Mouse (Mus musculus) liver, embryonic 14.5 days (tissue): Measurements from ENCODE around the gene Mbnl2. TPM values are rescaled to one million over a fixed set of nuclear protein-coding genes. Genes with fewer than 3 reads are reported as not detected.

Experiments used
- ATAC-seq: fragments of 200-750 bp; cut with Nextera tagmentation; 2 replicates; pipeline ENCODE4 v1.8.0; 2017; ENCODE audit warnings: moderate number of reproducible peaks, mild to moderate bottlenecking, moderate library complexity; ENCODE audit not compliant: insufficient read depth
- DNase-seq, 3 experiments: peaks; one replicate each; pipeline ENCODE4 v3.0.0-alpha.2; 2012 to 2013; ENCODE audit warnings: low read depth in 3 of 3, low spot score in 3 of 3
- H3K27ac ChIP-seq: fragments of 300-500 bp; sonication (generic); 2 replicates; pipeline ENCODE4 v1.5.1; 2014; ENCODE audit warnings: moderate library complexity, mild to moderate bottlenecking, control low read depth, inconsistent platforms
- H3K27me3 ChIP-seq: fragments of 300-500 bp; sonication (generic); 2 replicates; pipeline ENCODE4 v1.6.1; 2014; ENCODE audit warnings: mild to moderate bottlenecking, low read length, moderate library complexity; ENCODE audit not compliant: control insufficient read depth, insufficient read depth
- H3K36me3 ChIP-seq: fragments of 300-500 bp; sonication (generic); replicated peaks from 2 replicates; pipeline ENCODE4 v1.6.1; 2014; ENCODE audit warnings: low read depth; ENCODE audit not compliant: control insufficient read depth, insufficient read depth
- H3K4me1 ChIP-seq, 2 experiments: fragments of 200-500 bp in 1 of 2; fragments of 300-500 bp in 1 of 2; sonication (generic) in 1 of 2; replicated peaks; 2 replicates each; pipeline ENCODE4 v1.6.1; 2012 to 2014; ENCODE audit warnings: antibody characterized with exemption in 1 of 2, inconsistent platforms in 1 of 2, low read length in 1 of 2; ENCODE audit not compliant: control insufficient read depth in 2 of 2, insufficient read depth in 2 of 2
- H3K4me2 ChIP-seq: fragments of 300-500 bp; sonication (generic); 2 replicates; pipeline ENCODE4 v1.6.1; 2014; ENCODE audit warnings: low read depth, mild to moderate bottlenecking, control low read depth, moderate library complexity
- H3K4me3 ChIP-seq, 2 experiments: fragments of 200-500 bp in 1 of 2; fragments of 300-500 bp in 1 of 2; sonication (generic) in 1 of 2; 2 replicates each; pipeline ENCODE4 v1.5.1; 2012 to 2014; ENCODE audit warnings: low read depth in 2 of 2, low read length in 2 of 2, mild to moderate bottlenecking in 2 of 2, control low read depth in 1 of 2, inconsistent platforms in 1 of 2, moderate library complexity in 1 of 2; ENCODE audit not compliant: insufficient read depth in 1 of 2
- H3K9ac ChIP-seq: fragments of 300-500 bp; sonication (generic); replicated peaks from 2 replicates; pipeline ENCODE4 v1.6.1; 2014; ENCODE audit warnings: mild to moderate bottlenecking, control low read depth, moderate library complexity
- H3K9me3 ChIP-seq: fragments of 300-500 bp; sonication (generic); 2 replicates; pipeline ENCODE4 v1.6.1; 2016; ENCODE audit warnings: low read length, mixed read lengths; ENCODE audit not compliant: control insufficient read depth
- CTCF ChIP-seq: IDR thresholded peaks from 2 replicates; pipeline ENCODE4 v1.5.1; 2016; ENCODE audit warnings: antibody characterized with exemption, low read depth, control low read depth
- EP300 ChIP-seq: IDR thresholded peaks from 2 replicates; pipeline ENCODE4 v1.6.1; 2016; ENCODE audit warnings: antibody characterized with exemption, low read depth
- WGBS: fragments of 180-500 bp; shearing (Covaris S2); extraction: QIAGEN DNeasy Blood & Tissue Kit; methylation state at CpG from one replicate; pipeline ENCODE4 v1.1.7; 2014; ENCODE audit not compliant: insufficient replicate concordance; 5-methylcytosine and 5-hydroxymethylcytosine counted together
- polyA plus RNA-seq, 2 experiments: library from polyadenylated mRNA; depleted of rRNA in 1 of 2; stranded (reverse) in 1 of 2; unstranded in 1 of 2; fragments of >200 nt; fragmentation: Nextera tagmentation in 1 of 2; extraction: Ambion mirVana in 1 of 2; gene quantifications; 2 replicates each; pipeline versions ENCODE4 v1.2.1 to v1.2.3; 2012 to 2014

The Mbnl2 gene
- polyA plus RNA-seq, 2 experiments: 6.5 to 13.5 TPM

- H3K27ac ChIP-seq: no peak overlapping the region
- no peak overlapping the region for H3K4me3 ChIP-seq
- ATAC-seq: no peak
- no peaks in the 10 kb centered on the region for H3K9me3 ChIP-seq
- no peaks in the 10 kb centered on the region for H3K27me3 ChIP-seq
- no peak for DNase-seq
- H3K4me1 ChIP-seq: peaks cover 24 to 29% of the 10 kb centered on the region in 2 experiments
- no peak overlapping the region for H3K4me2 ChIP-seq
- no peaks in the 10 kb centered on the region for H3K36me3 ChIP-seq
- H3K9ac ChIP-seq: no peak overlapping the region
- no peak for TF ChIP-seq EP300
Measured at GRCm38 (mm10) chr14:120280136-120280535, 4.7 kb downstream of the Mbnl2 start.

DNA sequence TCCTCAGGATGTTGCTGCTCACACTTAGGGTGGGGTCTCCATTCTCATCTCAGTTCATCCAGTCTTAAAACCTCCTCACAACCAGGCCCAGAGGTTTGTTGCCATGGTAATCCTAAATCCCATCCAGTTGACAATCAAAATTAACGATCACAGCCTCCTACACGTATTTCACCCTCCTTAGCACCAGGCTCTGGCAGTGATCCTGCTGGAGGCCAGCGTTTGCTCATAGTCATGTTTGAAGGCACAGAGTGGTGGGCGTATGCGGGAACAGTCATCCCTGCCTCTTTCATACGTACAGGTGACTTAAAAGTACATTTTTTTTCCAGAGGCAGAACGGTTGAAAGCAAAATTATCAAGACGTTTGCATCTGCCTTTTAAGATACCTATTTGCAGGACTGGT is 8.3 kb downstream of the Mbnl2 start:
- H3K4me1 ChIP-seq: peaks cover 7 to 21% of the 10 kb centered on the region in 2 experiments

GRCm38 (mm10) chr14:120284504-120284903 is 9.0 kb downstream of the Mbnl2 start:
- 81% methylated on average over 5 of the region's 5 CpGs for WGBS
- DNase-seq (no peak), ATAC-seq (no peak)
- TF ChIP-seq CTCF (no peak), EP300 (no peak)
- H3K36me3 ChIP-seq: no peaks in the 10 kb centered on the region
- no peaks in the 10 kb centered on the region for H3K9me3 ChIP-seq
- H3K4me1 ChIP-seq: peaks cover 2 to 16% of the 10 kb centered on the region in 2 experiments
- no peak overlapping the region for H3K27ac ChIP-seq
- no peak overlapping the region for H3K4me3 ChIP-seq
- no peak overlapping the region for H3K9ac ChIP-seq
- H3K4me2 ChIP-seq: no peak overlapping the region
- no peaks in the 10 kb centered on the region for H3K27me3 ChIP-seq

More for the DNA sequence above, 8.3 kb downstream of the Mbnl2 start:
- H3K4me2 ChIP-seq: no peak overlapping the region
- 67% methylated on average over 8 of the region's 8 CpGs for WGBS
- H3K9me3 ChIP-seq: no peaks in the 10 kb centered on the region
- H3K9ac ChIP-seq: no peak overlapping the region
- H3K4me3 ChIP-seq: no peak overlapping the region
- no peak for ATAC-seq
- TF ChIP-seq EP300: no peak
- no peak for TF ChIP-seq CTCF
- H3K27me3 ChIP-seq: no peaks in the 10 kb centered on the region
- DNase-seq: no peak
- no peak overlapping the region for H3K27ac ChIP-seq
- no peaks in the 10 kb centered on the region for H3K36me3 ChIP-seq

DNA sequence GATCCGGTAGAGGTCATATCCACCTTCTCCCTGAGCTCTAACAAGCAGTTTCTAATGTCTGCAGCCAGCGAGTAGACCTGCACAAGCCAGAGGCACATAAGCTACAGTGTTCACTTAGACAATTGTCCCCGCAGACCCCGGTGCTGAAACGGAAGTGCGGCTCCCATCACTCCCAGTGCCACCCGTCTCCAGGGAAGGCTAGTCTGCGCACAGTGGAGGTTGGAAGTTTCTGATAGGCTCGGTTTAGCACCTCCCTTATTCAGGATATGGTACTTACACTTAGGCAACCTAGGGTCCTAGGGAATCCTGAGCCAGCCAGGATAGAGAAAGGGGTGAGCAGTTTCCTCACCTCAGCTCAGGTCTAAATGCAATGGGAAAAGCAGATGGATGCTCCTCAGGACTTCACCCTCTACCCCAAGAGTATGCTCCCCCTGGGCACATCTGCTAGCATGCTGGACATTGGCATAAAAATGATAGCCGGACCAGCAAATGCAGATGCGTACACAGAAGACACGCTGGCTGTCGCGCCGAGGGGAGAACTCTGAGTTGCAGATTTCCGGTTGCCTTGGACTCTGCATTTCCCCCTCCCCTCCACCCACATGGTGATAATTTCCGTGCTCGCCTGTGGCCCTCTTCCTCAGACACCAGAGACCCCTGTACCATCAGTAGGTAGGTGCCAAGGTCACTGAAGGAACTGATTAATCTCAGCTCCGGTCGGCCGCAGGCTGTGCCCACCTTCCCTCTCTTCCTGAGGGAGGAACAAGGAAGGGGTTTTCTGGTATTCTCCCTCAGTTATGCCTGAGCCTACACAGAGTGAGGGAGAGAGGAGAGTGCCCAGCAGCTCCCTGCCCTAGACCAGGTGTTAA is 11.9 kb downstream of the Mbnl2 start:
- H3K27ac ChIP-seq: no peak overlapping the region
- no peak overlapping the region for H3K9ac ChIP-seq
- no peaks in the 10 kb centered on the region for H3K36me3 ChIP-seq
- H3K9me3 ChIP-seq: no peaks in the 10 kb centered on the region
- no peak overlapping the region for H3K4me2 ChIP-seq
- TF ChIP-seq CTCF (no peak), EP300 (no peak)
- WGBS: 27% methylated on average over 21 of the region's 21 CpGs
- no peaks in the 10 kb centered on the region for H3K27me3 ChIP-seq
- H3K4me1 ChIP-seq: peaks cover 0 to 14% of the 10 kb centered on the region in 2 experiments; a peak in 1 of 4 replicates
- no peak overlapping the region for H3K4me3 ChIP-seq
- ATAC-seq: 0 out of 2 replicates have a peak, but pooled peaks have one; percentile 5
- DNase-seq: no peak

GRCm38 (mm10) chr14:120287987-120288275 is 12.5 kb downstream of the Mbnl2 start:
- no peak for DNase-seq
- no peak for TF ChIP-seq EP300
- TF ChIP-seq CTCF: no peak
- no peaks in the 10 kb centered on the region for H3K36me3 ChIP-seq
- no peaks in the 10 kb centered on the region for H3K9me3 ChIP-seq
- H3K27ac ChIP-seq: no peak overlapping the region
- H3K4me2 ChIP-seq: no peak overlapping the region
- H3K4me3 ChIP-seq: no peak overlapping the region
- no peak for ATAC-seq
- H3K4me1 ChIP-seq: peaks cover 0 to 14% of the 10 kb centered on the region in 2 experiments; a peak in 1 of 4 replicates
- H3K27me3 ChIP-seq: no peaks in the 10 kb centered on the region
- no peak overlapping the region for H3K9ac ChIP-seq
